Mouse (Mus musculus) liver, adult 2 months (tissue): Measurements from ENCODE around the gene Slc27a3.

Experiments used
- CTCF ChIP-seq: fragments of 200-500 bp; IDR thresholded peaks from 2 replicates; pipeline ENCODE4 v1.5.1; 2011; ENCODE audit warnings: low read depth, low read length, control low read depth
- POLR2A ChIP-seq: fragments of 200-500 bp; IDR thresholded peaks from 2 replicates; pipeline ENCODE4 v1.6.1; 2011; ENCODE audit warnings: low read length, control low read depth; ENCODE audit not compliant: insufficient read depth; ENCODE audit errors: extremely low read depth

DNA sequence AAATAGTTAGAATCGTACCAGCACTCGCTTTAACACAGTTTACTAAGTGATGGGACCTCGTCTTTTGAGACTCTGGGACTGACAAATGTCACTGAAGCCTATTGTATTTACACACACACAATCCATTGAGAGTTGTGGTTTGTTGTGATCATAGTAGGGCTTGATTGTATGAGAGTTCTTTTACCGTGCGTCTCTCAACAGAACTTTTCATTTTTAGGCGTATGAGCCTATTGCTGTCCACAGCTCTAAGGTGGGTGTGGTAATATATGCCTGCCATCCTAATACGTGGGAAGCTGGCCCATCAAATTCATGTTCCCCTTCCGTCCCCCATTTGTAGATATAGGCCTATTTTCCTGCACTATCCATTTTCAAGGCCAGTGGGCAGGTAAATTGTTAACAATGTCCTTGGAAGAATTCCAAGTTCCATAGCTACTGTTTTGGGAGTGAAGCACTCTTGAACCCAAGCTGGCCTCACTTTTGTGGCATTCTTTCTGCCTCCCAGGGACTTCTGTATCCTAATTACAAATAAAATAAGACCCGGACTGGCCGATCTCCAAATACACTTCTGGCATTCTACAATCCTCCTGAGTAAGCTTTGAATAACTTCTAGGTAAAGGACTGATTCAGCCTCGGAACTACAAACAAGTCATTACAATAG is 44.5 kb upstream of the Slc27a3 start:
- no peak for TF ChIP-seq POLR2A
- no peak for TF ChIP-seq CTCF
